Mouse (Mus musculus) MEL (cell line): Measurements from ENCODE around the gene Adm. TPM values are rescaled to one million over a fixed set of nuclear protein-coding genes. Genes with fewer than 3 reads are reported as not detected.

Experiments used
- DNase-seq: peaks from one replicate; pipeline ENCODE4 v3.0.0; 2011; ENCODE audit warnings: low read depth, low spot score
- H3K27ac ChIP-seq: 2 replicates; pipeline ENCODE4 v1.5.1; 2012; ENCODE audit warnings: low read depth, mild to moderate bottlenecking, control low read depth, low read length, moderate library complexity; ENCODE audit not compliant: control insufficient read depth
- H3K27me3 ChIP-seq, 2 experiments: fragments of 150-350 bp in 1 of 2; sonication (generic) in 1 of 2; 2 replicates each; pipeline ENCODE4 v1.6.1; 2012; ENCODE audit warnings: low read length in 2 of 2, mild to moderate bottlenecking in 2 of 2, improper control_type of control experiment in 1 of 2, moderate library complexity in 1 of 2; ENCODE audit not compliant: insufficient read depth in 2 of 2, control insufficient read depth in 1 of 2
- H3K36me3 ChIP-seq, 2 experiments: 2 replicates each; pipeline ENCODE4 v1.6.1; 2012 to 2014; ENCODE audit warnings: low read length in 2 of 2, improper control_type of control experiment in 1 of 2, inconsistent platforms in 1 of 2, mild to moderate bottlenecking in 1 of 2; ENCODE audit not compliant: insufficient read depth in 2 of 2, control insufficient read depth in 1 of 2
- H3K4me1 ChIP-seq, 2 experiments: fragments of 150-350 bp in 1 of 2; sonication (generic) in 1 of 2; 2 replicates each; pipeline ENCODE4 v1.6.1; 2012; ENCODE audit warnings: low read length in 2 of 2, improper control_type of control experiment in 1 of 2, mild to moderate bottlenecking in 1 of 2; ENCODE audit not compliant: insufficient read depth in 2 of 2, control insufficient read depth in 1 of 2
- H3K4me3 ChIP-seq, 2 experiments: fragments of 150-350 bp in 1 of 2; sonication (generic) in 1 of 2; 2 replicates each; pipeline ENCODE4 v1.5.1; 2012; ENCODE audit warnings: low read depth in 2 of 2, low read length in 2 of 2, mild to moderate bottlenecking in 2 of 2, moderate library complexity in 2 of 2, control low read depth in 1 of 2, improper control_type of control experiment in 1 of 2; ENCODE audit not compliant: control insufficient read depth in 1 of 2, insufficient read depth in 1 of 2
- H3K79me2 ChIP-seq: 2 replicates; pipeline ENCODE4 v1.6.1; 2012; ENCODE audit warnings: mild to moderate bottlenecking, low read length, moderate library complexity; ENCODE audit not compliant: control insufficient read depth, poor library complexity, insufficient read depth
- H3K9ac ChIP-seq: 2 replicates; pipeline ENCODE4 v1.6.1; 2012; ENCODE audit warnings: low read depth, mild to moderate bottlenecking, control low read depth, low read length, moderate library complexity; ENCODE audit not compliant: control insufficient read depth, poor library complexity, severe bottlenecking
- H3K9me3 ChIP-seq: fragments of 150-350 bp; sonication (generic); replicated peaks from 2 replicates; pipeline ENCODE4 v1.6.1; 2012; ENCODE audit warnings: mild to moderate bottlenecking, low read length, improper control_type of control experiment, moderate library complexity; ENCODE audit not compliant: insufficient read depth
- BHLHE40 ChIP-seq: IDR thresholded peaks from 2 replicates; pipeline ENCODE4 v1.6.1; 2012; ENCODE audit warnings: low read depth, mild to moderate bottlenecking, inconsistent platforms, low read length, improper control_type of control experiment, borderline replicate concordance
- CTCF ChIP-seq, 3 experiments: IDR thresholded peaks in 2 of 3; conservative IDR thresholded peaks in 1 of 3; 2 replicates each; pipeline ENCODE4 v1.5.1; 2011 to 2012; ENCODE audit warnings: low read length in 3 of 3, low read depth in 2 of 3, mild to moderate bottlenecking in 2 of 3, improper control_type of control experiment in 1 of 3, inconsistent platforms in 1 of 3, mixed read lengths in 1 of 3, moderate library complexity in 1 of 3; ENCODE audit not compliant: control insufficient read depth in 1 of 3, insufficient read depth in 1 of 3, poor library complexity in 1 of 3, severe bottlenecking in 1 of 3
- E2F4 ChIP-seq: IDR thresholded peaks from 2 replicates; pipeline ENCODE4 v1.6.1; 2011; ENCODE audit warnings: low read depth, low read length, improper control_type of control experiment, borderline replicate concordance
- ELF1 ChIP-seq: IDR thresholded peaks from 2 replicates; pipeline ENCODE4 v1.6.1; 2014; ENCODE audit warnings: low read depth, mild to moderate bottlenecking, inconsistent platforms, low read length, improper control_type of control experiment, moderate library complexity
- EP300 ChIP-seq, 2 experiments: IDR thresholded peaks; 2 replicates each; pipeline ENCODE4 v1.6.1; 2011; ENCODE audit warnings: improper control_type of control experiment in 2 of 2, low read length in 2 of 2, low read depth in 1 of 2, mild to moderate bottlenecking in 1 of 2
- GABPA ChIP-seq: IDR thresholded peaks from 2 replicates; pipeline ENCODE4 v1.6.1; 2012; ENCODE audit warnings: low read depth, mild to moderate bottlenecking, inconsistent platforms, low read length, improper control_type of control experiment, moderate library complexity
- JUND ChIP-seq: IDR thresholded peaks from 2 replicates; pipeline ENCODE4 v1.6.1; 2011; ENCODE audit warnings: low read depth, mild to moderate bottlenecking, improper control_type of control experiment, low read length
- KAT2A ChIP-seq: conservative IDR thresholded peaks from 2 replicates; pipeline ENCODE4 v1.6.1; 2012; ENCODE audit warnings: low read depth, low read length, improper control_type of control experiment, inconsistent platforms
- MAFK ChIP-seq: IDR thresholded peaks from 2 replicates; pipeline ENCODE4 v1.6.1; 2011; ENCODE audit warnings: low read depth, mild to moderate bottlenecking, low read length, improper control_type of control experiment, borderline replicate concordance
- MEF2A ChIP-seq: IDR thresholded peaks from 2 replicates; pipeline ENCODE4 v1.6.1; 2014; ENCODE audit warnings: low read depth, mild to moderate bottlenecking, inconsistent platforms, low read length, improper control_type of control experiment; ENCODE audit not compliant: poor library complexity, insufficient replicate concordance, severe bottlenecking; ENCODE audit errors: extremely low read depth
- MYC ChIP-seq: IDR thresholded peaks from 2 replicates; pipeline ENCODE4 v1.6.1; 2011; ENCODE audit warnings: low read depth, mild to moderate bottlenecking, low read length, improper control_type of control experiment, moderate library complexity
- POLR2AphosphoS2 ChIP-seq: IDR thresholded peaks from 2 replicates; pipeline ENCODE4 v1.6.1; 2011; ENCODE audit warnings: low read length, improper control_type of control experiment
- POLR2AphosphoS5 ChIP-seq: IDR thresholded peaks from 2 replicates; pipeline ENCODE4 v1.6.1; 2012; ENCODE audit warnings: low read depth, borderline replicate concordance, mild to moderate bottlenecking, inconsistent platforms, low read length, moderate library complexity, mixed read lengths
- RCOR1 ChIP-seq: IDR thresholded peaks from 2 replicates; pipeline ENCODE4 v1.6.1; 2012; ENCODE audit warnings: low read depth, mild to moderate bottlenecking, inconsistent platforms, low read length, improper control_type of control experiment
- SMC3 ChIP-seq: IDR thresholded peaks from 2 replicates; pipeline ENCODE4 v1.6.1; 2011; ENCODE audit warnings: low read depth, low read length, improper control_type of control experiment
- TAL1 ChIP-seq: IDR thresholded peaks from 2 replicates; pipeline ENCODE4 v1.6.1; 2012; ENCODE audit warnings: mild to moderate bottlenecking, inconsistent platforms, low read length, moderate library complexity, mixed read lengths
- TCF12 ChIP-seq: IDR thresholded peaks from 2 replicates; pipeline ENCODE4 v1.6.1; 2014; ENCODE audit warnings: low read depth, mild to moderate bottlenecking, inconsistent platforms, low read length, improper control_type of control experiment, moderate library complexity
- UBTF ChIP-seq: IDR thresholded peaks from 2 replicates; pipeline ENCODE4 v1.6.1; 2012; ENCODE audit warnings: low read depth, mild to moderate bottlenecking, inconsistent platforms, low read length, improper control_type of control experiment, moderate library complexity, borderline replicate concordance; ENCODE audit not compliant: insufficient read depth
- USF1 ChIP-seq: IDR thresholded peaks from 2 replicates; pipeline ENCODE4 v1.6.1; 2014; ENCODE audit warnings: low read depth, mild to moderate bottlenecking, inconsistent platforms, low read length, improper control_type of control experiment, moderate library complexity
- USF2 ChIP-seq, 2 experiments: IDR thresholded peaks; 2 replicates each; pipeline ENCODE4 v1.6.1; 2011 to 2012; ENCODE audit warnings: improper control_type of control experiment in 2 of 2, low read length in 2 of 2, borderline replicate concordance in 1 of 2, inconsistent platforms in 1 of 2, low read depth in 1 of 2, mild to moderate bottlenecking in 1 of 2; ENCODE audit not compliant: insufficient read depth in 1 of 2
- ZMIZ1 ChIP-seq: IDR thresholded peaks from 2 replicates; pipeline ENCODE4 v1.6.1; 2012; ENCODE audit warnings: low read depth, mild to moderate bottlenecking, inconsistent platforms, low read length, improper control_type of control experiment, moderate library complexity
- ZNF384 ChIP-seq: IDR thresholded peaks from 2 replicates; pipeline ENCODE4 v1.6.1; 2012; ENCODE audit warnings: low read depth, mild to moderate bottlenecking, inconsistent platforms, low read length, improper control_type of control experiment
- polyA plus RNA-seq, 2 experiments: library from polyadenylated mRNA; stranded (reverse) in 1 of 2; unstranded in 1 of 2; fragments of >175 nt in 1 of 2; fragments of >200 nt in 1 of 2; gene quantifications; 2 replicates each; pipeline versions ENCODE4 v1.2.1 to v1.2.4; 2012; ENCODE audit warnings: low replicate concordance in 2 of 2, low read depth in 1 of 2; ENCODE audit not compliant: insufficient read length in 2 of 2, insufficient read depth in 1 of 2, missing spikeins in 1 of 2
- total RNA-seq: library from RNA; depleted of rRNA; stranded (reverse); fragments of 300-350 nt; gene quantifications from 2 replicates; pipeline ENCODE4 v1.2.3, GENCODE M21; 2012

Gene Adm
- total and polyA plus RNA-seq, 3 experiments: not detected

DNA sequence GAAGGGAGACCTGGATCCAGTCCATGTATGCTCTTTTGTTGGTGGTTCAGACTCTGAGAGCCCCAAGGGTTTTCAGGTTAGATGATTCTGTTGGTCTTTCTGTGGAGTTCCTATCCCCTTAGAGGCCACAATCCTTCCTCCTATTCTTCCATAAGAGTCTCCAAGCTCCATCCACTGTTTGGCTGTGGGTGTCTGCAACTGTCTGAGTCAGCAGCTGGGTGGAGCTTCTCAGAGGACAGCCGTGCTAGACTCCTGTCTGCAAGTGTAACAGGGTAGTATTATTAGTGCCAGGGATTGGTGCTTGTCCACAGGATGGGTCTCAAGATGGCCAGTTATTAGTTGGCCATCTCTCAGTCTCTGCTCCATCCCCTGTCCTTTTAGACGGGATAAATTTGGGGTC, 3.4 kb upstream of the Adm start:
- H3K4me1 ChIP-seq: no peaks in the 10 kb centered on the region
- DNase-seq: no peak
- H3K79me2 ChIP-seq: no peaks in the 10 kb centered on the region
- H3K9me3 ChIP-seq: no peaks in the 10 kb centered on the region
- H3K36me3 ChIP-seq: no peaks in the 10 kb centered on the region
- H3K9ac ChIP-seq: no peak overlapping the region
- TF ChIP-seq MEF2A: no peak
- no peak for TF ChIP-seq TCF12
- no peak for TF ChIP-seq POLR2AphosphoS5
- TF ChIP-seq SMC3: no peak
- H3K4me3 ChIP-seq: no peak overlapping the region
- no peak overlapping the region for H3K27ac ChIP-seq
- peaks cover 0 to 4% of the 10 kb centered on the region in 2 experiments; a peak in 2 of 4 replicates for H3K27me3 ChIP-seq

DNA sequence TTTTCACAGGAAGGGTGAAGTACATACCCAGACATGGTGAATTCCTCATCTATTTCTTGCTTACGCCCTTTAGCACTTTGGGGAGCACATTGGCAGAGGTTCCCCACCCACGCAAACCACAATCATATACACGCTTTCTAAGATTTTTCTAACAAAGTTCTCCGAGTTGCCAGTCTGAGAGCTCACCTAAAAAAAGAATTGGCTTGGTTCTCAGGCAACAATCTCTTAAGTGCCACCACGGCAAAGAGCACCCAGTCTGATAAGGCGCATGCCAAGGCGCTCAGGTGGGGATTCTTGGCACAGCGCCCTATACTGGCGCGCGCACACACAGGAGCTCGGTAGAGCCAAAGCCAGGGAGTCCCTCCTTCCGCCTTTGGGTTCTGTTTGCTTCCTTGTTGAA, 2.5 kb upstream of the Adm start:
- Histone ChIP-seq H3K4me3 (no peak overlapping the region), H3K79me2 (no peaks in the 10 kb centered on the region), H3K27me3 (peaks cover 0 to 4% of the 10 kb centered on the region in 2 experiments; a peak in 2 of 4 replicates)
- TF ChIP-seq ELF1 (no peak), ZMIZ1 (no peak), TAL1 (no peak), E2F4 (no peak), RCOR1 (peak; percentile 54; the same call in 1 of the 2 replicates)
- TF ChIP-seq, all 39 proteins: peak for 1
- peak; percentile 31 for DNase-seq
- H3K36me3 ChIP-seq: no peaks in the 10 kb centered on the region
- no peak overlapping the region for H3K27ac ChIP-seq
- no peaks in the 10 kb centered on the region for H3K9me3 ChIP-seq
- no peak overlapping the region for H3K9ac ChIP-seq
- no peaks in the 10 kb centered on the region; a peak in 1 of 4 replicates for H3K4me1 ChIP-seq

DNA sequence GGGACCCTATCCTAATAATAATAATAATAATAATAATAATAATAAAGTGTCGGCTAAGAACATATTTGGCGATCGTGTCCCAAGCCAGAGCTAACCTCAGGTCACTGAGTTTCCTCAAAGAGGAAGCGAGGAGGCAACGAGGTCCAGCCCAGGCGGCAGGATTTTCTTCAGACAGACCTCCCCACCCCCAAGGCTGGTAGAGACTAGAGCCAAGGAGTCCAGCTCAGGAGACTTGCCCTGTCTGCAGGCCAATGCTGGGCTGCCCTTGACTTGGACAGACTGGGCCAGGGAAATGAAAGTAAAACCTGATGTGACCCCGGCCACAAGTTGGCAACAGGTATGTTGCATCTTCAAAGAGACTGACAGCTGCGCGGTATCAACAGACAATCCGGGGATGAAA, 2.0 kb upstream of the Adm start:
- no peaks in the 10 kb centered on the region for H3K79me2 ChIP-seq
- no peaks in the 10 kb centered on the region; a peak in 1 of 4 replicates for H3K4me1 ChIP-seq
- peaks cover 0 to 4% of the 10 kb centered on the region in 2 experiments; a peak in 2 of 4 replicates for H3K27me3 ChIP-seq
- H3K9ac ChIP-seq: no peak overlapping the region
- no peak overlapping the region for H3K27ac ChIP-seq
- H3K36me3 ChIP-seq: no peaks in the 10 kb centered on the region
- no peak for DNase-seq
- H3K4me3 ChIP-seq: no peak overlapping the region
- no peaks in the 10 kb centered on the region for H3K9me3 ChIP-seq
- TF ChIP-seq POLR2AphosphoS2: no peak
- no peak for TF ChIP-seq MAFK
- TF ChIP-seq JUND: no peak
- no peak for TF ChIP-seq CTCF (IDR thresholded peaks at IDR 0.05 in 2 of 3, conservative IDR thresholded peaks at IDR 0.05 in 1 of 3; ENCODE audit: control insufficient read depth in 1 of 3, insufficient read depth in 1 of 3, low read depth in 2 of 3, low read length in 3 of 3, poor library complexity in 1 of 3, severe bottlenecking in 1 of 3)
- TF ChIP-seq ZNF384: no peak
- TF ChIP-seq KAT2A: no peak
- TF ChIP-seq BHLHE40: no peak
- TF ChIP-seq EP300 (IDR thresholded peaks at IDR 0.05; ENCODE audit: low read depth in 1 of 2, low read length in 2 of 2): no peak
- no peak for TF ChIP-seq TCF12
- no peak for TF ChIP-seq MYC
- no peak for TF ChIP-seq UBTF
- TF ChIP-seq USF2 (IDR thresholded peaks at IDR 0.05; ENCODE audit: borderline replicate concordance in 1 of 2, insufficient read depth in 1 of 2, low read depth in 1 of 2, low read length in 2 of 2): no peak
- TF ChIP-seq GABPA: no peak
- TF ChIP-seq USF1: no peak
